Mouse (Mus musculus) liver, adult 2 months (tissue): ENCODE measurements around the gene Agxt2.
A peak's percentile ranks its signal among the peaks of the same experiment; 100 is the strongest.

Experiments
- CTCF ChIP-seq: fragments of 200-500 bp; IDR thresholded peaks from 2 replicates; pipeline ENCODE4 v1.5.1; 2011; ENCODE audit warnings: low read depth, low read length, control low read depth
- POLR2A ChIP-seq: fragments of 200-500 bp; IDR thresholded peaks from 2 replicates; pipeline ENCODE4 v1.6.1; 2011; ENCODE audit warnings: low read length, control low read depth; ENCODE audit not compliant: insufficient read depth; ENCODE audit errors: extremely low read depth

GRCm38 (mm10) chr15:10313522-10314455 is 44.5 kb upstream of the Agxt2 start:
- TF ChIP-seq POLR2A = no peak
- TF ChIP-seq CTCF = peak; percentile 31; the same call in 1 of the 2 replicates
